Mouse (Mus musculus) heart, adult 2 months (tissue): ENCODE results near the gene Sgta.

Experiments used
- CTCF ChIP-seq: fragments of 200-600 bp; IDR thresholded peaks from 2 replicates; pipeline ENCODE4 v1.8.1; 2022; ENCODE audit warnings: antibody characterized with exemption, mild to moderate bottlenecking, moderate library complexity
- POLR2A ChIP-seq: fragments of 200-500 bp; IDR thresholded peaks from 2 replicates; pipeline ENCODE4 v1.6.1; 2011; ENCODE audit warnings: mild to moderate bottlenecking, low read depth, low read length, control low read depth; ENCODE audit not compliant: insufficient read depth

GRCm38 (mm10) chr10:80999362-81000196 lies 60.4 kb downstream of the Sgta start:
- no peak for TF ChIP-seq POLR2A
- TF ChIP-seq CTCF, result peak; percentile 94
